Mouse (Mus musculus) MEL (cell line): ENCODE data around the gene Birc5.

Experiments used
- CTCF ChIP-seq, 3 experiments: IDR thresholded peaks in 2 of 3; conservative IDR thresholded peaks in 1 of 3; 2 replicates each; pipeline ENCODE4 v1.5.1; 2011 to 2012; ENCODE audit warnings: low read length in 3 of 3, low read depth in 2 of 3, mild to moderate bottlenecking in 2 of 3, improper control_type of control experiment in 1 of 3, inconsistent platforms in 1 of 3, mixed read lengths in 1 of 3, moderate library complexity in 1 of 3; ENCODE audit not compliant: control insufficient read depth in 1 of 3, insufficient read depth in 1 of 3, poor library complexity in 1 of 3, severe bottlenecking in 1 of 3
- ELF1 ChIP-seq: IDR thresholded peaks from 2 replicates; pipeline ENCODE4 v1.6.1; 2014; ENCODE audit warnings: low read depth, mild to moderate bottlenecking, inconsistent platforms, low read length, improper control_type of control experiment, moderate library complexity
- POLR2A ChIP-seq, 2 experiments: IDR thresholded peaks; 2 replicates each; pipeline ENCODE4 v1.6.1; 2011 to 2012; ENCODE audit warnings: low read length in 2 of 2, mild to moderate bottlenecking in 2 of 2, control low read depth in 1 of 2, improper control_type of control experiment in 1 of 2, low read depth in 1 of 2, moderate library complexity in 1 of 2; ENCODE audit not compliant: control insufficient read depth in 1 of 2, insufficient read depth in 1 of 2, poor library complexity in 1 of 2
- POLR2AphosphoS2 ChIP-seq: IDR thresholded peaks from 2 replicates; pipeline ENCODE4 v1.6.1; 2011; ENCODE audit warnings: low read length, improper control_type of control experiment

GRCm38 (mm10) chr11:117875681-117876080 lies 26.6 kb downstream of the Birc5 start:
- TF ChIP-seq CTCF (IDR thresholded peaks at IDR 0.05 in 2 of 3, conservative IDR thresholded peaks at IDR 0.05 in 1 of 3; ENCODE audit: control insufficient read depth in 1 of 3, insufficient read depth in 1 of 3, low read depth in 2 of 3, low read length in 3 of 3, poor library complexity in 1 of 3, severe bottlenecking in 1 of 3) (no peak), POLR2A (IDR thresholded peaks at IDR 0.05; ENCODE audit: control insufficient read depth in 1 of 2, insufficient read depth in 1 of 2, low read depth in 1 of 2, low read length in 2 of 2, poor library complexity in 1 of 2) (no peak), ELF1 (no peak), POLR2AphosphoS2 (no peak)
